Mouse (Mus musculus) mature B cell (primary cell): Measurements from ENCODE around the gene Ubxn11.

Experiments
- in situ Hi-C: fragments of 300-500 bp; cut with MboI; formaldehyde crosslinking; loops from 2 replicates; pipeline ENCODE4 v1.14.3; 2019

Gene Ubxn11

GRCm38 (mm10) chr4:134090521-134091224, 11.7 kb upstream of the Ubxn11 start:
- in situ Hi-C loops = loop anchor here (5.0 kb wide), 2 partner anchors 37 to 53 kb away; partner anchors contain the start of gene Sh3bgrl3

DNA sequence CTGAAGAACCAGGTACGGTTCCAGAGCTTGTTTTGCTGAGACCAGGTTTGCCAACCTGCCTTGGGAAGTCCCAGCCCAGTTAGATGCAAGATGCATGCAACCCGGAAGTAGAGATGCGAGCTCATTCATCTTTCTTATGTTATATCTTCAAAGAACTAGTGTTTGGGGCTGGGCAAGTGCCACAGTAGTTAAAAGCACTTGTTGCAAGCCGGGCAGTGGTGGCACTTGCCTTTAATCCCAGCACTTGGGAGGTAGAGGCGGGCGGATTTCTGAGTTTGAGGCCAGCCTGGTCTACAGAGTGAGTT, 11.2 kb upstream of the Ubxn11 start:
- in situ Hi-C loops = loop anchor here (5.0 kb wide), 2 partner anchors 36 to 54 kb away; partner anchors contain the start of gene Sh3bgrl3

- in situ Hi-C loops = loop anchor here (5.0 kb wide), 2 partner anchors 35 to 55 kb away; partner anchors contain the start of gene Sh3bgrl3
Observed at GRCm38 (mm10) chr4:134092382-134093288, 9.7 kb upstream of the Ubxn11 start.

- in situ Hi-C loops = loop anchor here (5.0 kb wide), 2 partner anchors 33 to 57 kb away; partner anchors contain the start of gene Sh3bgrl3
Observed at GRCm38 (mm10) chr4:134094004-134094564, 8.3 kb upstream of the Ubxn11 start.

DNA sequence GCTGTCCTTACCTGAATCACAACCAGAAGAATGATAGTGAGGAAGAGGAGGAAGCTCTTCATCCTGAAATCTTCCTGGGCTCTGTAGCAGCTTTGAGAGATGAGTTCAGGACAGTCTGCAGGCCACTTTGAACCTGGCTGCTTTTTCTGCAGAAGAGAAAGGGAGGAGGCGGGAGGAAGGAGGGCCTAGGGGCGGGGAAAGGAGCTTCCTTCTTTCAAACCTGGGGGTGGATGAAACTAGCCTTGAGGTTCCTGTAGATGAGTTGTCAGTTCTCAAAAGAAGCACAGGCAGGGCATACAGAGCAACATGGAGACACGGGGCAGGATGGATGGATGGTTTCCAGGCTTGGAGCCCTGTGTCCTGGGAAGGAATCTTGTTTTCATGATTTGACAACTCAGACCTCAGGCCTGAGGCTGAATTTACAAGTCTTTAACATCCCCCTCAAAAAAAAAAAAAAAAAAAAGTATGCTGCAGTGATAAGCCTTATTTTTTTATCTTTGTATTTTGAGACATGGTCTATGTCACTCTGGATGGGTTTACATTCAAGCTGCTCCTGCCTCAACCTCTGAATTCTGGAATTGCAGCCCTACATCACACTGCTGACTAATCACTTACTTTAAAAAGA, 7.3 kb upstream of the Ubxn11 start, which contains the start of gene Cd52:
Gene Cd52, minus strand, starts transcription at position 160 of the 625 bp plus-strand sequence.
- in situ Hi-C loops = loop anchor here (5.0 kb wide), 2 partner anchors 32 to 58 kb away; partner anchors contain the start of gene Sh3bgrl3

- in situ Hi-C loops = no loop called here
Observed at GRCm38 (mm10) chr4:134096120-134096519, 6.2 kb upstream of the Ubxn11 start.

DNA sequence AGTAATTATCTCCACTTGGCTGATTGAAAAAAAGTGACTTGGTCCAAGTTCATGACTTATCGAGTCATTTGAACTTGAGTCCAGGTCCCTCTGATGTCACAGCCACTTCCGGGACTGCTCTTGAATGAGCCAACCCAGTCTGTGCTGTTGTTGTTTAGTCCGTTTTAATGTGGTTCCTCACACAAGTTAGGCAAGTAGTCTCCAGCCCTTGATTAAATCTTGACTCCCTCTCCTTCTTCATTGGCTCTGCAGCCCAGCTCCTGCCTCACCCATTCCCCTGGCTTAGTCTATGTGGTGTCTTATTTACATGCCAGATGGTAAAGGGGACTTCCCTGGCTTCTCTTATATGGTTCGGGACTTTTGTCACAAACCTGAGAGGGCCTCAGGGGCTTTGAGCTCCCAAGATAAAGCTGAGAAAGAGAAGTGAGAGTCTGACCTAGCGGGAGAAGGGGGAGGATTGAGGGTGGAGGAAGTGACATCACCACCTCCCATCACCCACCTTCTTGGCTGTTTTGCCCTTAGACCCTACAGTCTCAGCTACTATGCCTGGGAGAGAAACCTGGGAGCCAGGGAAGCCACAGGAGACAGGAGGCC, 5.3 kb upstream of the Ubxn11 start:
- in situ Hi-C loops = no loop called here

GRCm38 (mm10) chr4:134098628-134099027, 3.7 kb upstream of the Ubxn11 start:
- in situ Hi-C loops = no loop called here

- in situ Hi-C loops = no loop called here
Observed at GRCm38 (mm10) chr4:134100245-134100644, 2.1 kb upstream of the Ubxn11 start.

- in situ Hi-C loops = no loop called here
Observed at GRCm38 (mm10) chr4:134102742-134103119, 361 bp downstream of the Ubxn11 start.

- in situ Hi-C loops = no loop called here
Observed at GRCm38 (mm10) chr4:134106105-134106504, 3.7 kb downstream of the Ubxn11 start.

DNA sequence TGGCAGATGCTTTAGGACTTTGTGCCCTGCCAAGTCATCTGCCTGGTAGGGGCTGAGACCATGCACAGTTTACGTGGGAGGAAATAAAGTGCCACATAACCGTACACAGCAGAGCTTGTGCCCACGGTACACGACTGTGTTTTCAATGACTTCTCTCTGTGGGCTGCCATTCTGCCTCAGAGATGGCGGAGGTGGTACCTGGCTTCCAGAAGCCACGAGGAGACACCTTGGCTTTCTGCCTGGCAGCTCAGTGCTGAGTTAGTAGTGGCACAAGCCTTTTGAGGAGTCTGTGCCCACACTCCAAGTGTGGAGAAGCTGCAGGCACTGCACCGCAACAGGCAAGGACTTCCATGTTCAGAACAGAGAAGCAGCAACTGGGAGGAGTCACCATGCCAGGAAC, 5.4 kb downstream of the Ubxn11 start:
- in situ Hi-C loops = no loop called here

DNA sequence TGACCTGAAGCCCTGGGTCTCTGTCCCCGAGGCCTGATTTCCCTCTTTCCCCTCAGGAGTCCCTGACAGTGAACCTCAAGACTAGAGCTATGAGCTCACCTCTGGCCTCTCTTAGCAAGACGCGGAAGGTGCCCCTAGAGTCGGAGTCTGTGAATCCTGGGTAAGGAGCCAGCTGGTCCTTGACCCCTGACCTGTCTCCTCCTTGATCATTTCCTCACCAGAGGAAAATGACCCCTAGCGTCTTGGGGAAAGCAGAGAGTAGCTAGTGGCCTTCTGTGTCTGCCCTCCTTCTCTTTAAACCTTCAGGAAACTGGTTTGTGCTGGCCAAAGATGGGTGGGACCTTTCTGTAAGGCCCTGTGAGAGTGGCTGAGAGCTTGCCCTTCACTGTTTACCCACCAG, 5.8 kb downstream of the Ubxn11 start:
- in situ Hi-C loops = no loop called here

DNA sequence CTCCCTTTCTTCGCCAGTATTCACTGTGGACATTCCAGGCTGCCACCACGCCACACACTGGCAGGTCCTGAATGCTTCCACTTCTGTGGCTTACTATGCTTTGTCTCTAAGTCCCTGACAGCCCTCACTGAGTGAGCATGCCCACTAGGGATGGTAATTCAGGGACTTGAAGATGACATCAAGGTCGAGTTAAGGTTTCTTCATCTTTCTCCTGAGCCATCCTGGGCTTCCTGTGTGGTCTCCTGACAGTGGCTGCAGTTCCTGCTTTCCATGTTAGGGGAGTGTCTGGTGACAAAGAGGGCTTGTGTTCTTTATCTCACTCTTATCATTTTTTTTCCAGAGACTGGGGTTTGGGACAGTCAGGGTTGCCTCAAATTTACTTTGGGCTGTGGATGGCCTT, 8.3 kb downstream of the Ubxn11 start:
- in situ Hi-C loops = no loop called here

- in situ Hi-C loops = no loop called here
Observed at GRCm38 (mm10) chr4:134112403-134112802, 10.0 kb downstream of the Ubxn11 start.

- in situ Hi-C loops = no loop called here
Observed at GRCm38 (mm10) chr4:134113356-134113994, 11.1 kb downstream of the Ubxn11 start.

GRCm38 (mm10) chr4:134114038-134114437, 11.7 kb downstream of the Ubxn11 start:
- in situ Hi-C loops = no loop called here

DNA sequence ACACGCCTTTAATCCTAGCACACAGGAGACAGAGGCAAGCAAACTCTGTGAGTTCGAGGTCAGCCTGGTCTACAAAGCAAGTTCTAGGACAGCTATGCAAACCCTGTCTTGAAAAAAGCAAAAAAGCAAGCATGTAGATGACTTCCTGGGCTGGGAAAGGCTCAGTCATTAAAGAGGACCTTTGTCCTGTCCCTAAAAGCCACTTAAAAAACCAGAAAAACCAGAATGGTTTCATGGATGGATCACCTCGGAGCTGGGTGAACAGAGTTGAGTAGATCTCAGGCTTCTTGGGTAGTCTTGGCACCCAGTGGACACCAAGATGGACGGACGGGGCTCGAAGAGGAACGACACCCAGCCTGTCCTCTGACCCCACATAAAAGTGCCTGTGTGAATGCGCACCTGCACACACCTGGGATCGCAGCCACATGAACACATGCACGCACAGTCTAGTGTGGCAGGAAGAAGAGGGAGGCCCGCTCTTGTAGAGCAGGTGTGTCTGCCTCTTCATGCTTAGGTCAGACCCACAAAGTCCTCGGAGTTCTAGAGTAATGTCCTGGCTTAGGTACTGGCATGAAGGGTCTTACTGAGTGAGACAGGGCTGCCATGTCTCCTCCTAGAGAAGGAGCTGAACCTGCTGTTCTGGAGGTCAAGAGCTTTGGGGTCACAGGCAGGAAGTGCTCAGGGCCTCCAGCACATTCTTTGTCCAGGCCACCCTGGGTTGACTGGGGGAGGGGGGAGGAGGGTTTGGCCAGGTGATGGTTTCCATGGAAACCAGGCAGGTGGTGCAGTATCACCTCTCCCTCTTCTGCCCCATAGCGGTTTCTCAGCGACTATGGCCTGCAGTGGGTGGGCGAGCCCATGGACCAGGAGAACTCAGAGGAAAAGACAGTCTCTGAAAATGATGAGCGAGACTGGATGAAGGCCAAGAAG, 13.1 kb downstream of the Ubxn11 start:
- in situ Hi-C loops = no loop called here

DNA sequence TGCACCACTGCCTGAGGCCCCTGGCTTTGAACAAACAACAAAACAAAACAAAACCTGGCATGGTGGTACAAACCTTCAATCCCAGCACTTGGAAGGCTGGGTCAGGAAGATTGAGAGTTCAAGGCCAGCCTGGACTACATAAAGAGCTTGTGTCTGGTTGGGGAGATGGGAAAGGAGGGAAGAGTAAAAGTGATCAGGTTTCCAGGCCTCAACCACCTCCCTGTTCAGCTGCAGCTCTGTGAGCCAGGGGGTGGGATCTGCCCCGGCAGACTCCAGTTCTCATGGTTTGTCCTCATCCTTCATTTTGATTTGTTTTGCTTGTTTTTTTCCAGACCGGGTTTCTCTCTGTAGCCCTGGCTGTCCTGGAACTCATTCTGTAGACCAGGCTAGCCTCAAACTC, 14.1 kb downstream of the Ubxn11 start:
- in situ Hi-C loops = no loop called here

DNA sequence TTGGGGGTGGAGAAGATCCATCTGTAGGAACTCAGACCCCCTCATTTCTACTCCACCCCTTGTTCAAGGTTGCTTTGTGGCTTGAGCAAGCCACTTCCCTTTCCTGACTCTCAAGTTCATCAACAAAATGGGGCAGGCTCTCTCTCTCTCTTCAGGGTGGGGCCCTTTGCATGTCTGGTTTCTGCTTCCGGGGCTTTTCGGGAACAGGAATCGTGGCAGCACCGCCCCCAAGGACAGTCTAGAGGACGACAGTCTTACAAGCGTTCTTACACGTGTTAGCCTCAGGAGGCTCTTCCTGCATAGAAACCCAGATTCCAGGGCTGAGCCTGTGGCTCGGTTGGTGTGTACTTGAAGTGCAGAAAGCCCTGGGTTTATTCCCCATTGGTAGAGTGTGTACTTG, 14.6 kb downstream of the Ubxn11 start:
- in situ Hi-C loops = no loop called here
